Mouse (Mus musculus) heart, embryonic 14.5 days (tissue): Measurements from ENCODE around the gene Sln. TPM values are rescaled to one million over a fixed set of nuclear protein-coding genes. Genes with fewer than 3 reads are reported as not detected.

Source experiments
- ATAC-seq: fragments of 200-750 bp; cut with Nextera tagmentation; 2 replicates; pipeline ENCODE4 v1.8.0; 2017; ENCODE audit warnings: low read depth, moderate TSS enrichment; ENCODE audit not compliant: insufficient number of reproducible peaks, insufficient read depth, low FRiP score
- H3K27ac ChIP-seq, 2 experiments: fragments of 200-500 bp in 1 of 2; fragments of 300-500 bp in 1 of 2; sonication (generic) in 1 of 2; replicated peaks in 1 of 2; 2 replicates each; pipeline ENCODE4 v1.5.1; 2012 to 2014; ENCODE audit warnings: low read depth in 2 of 2, low read length in 2 of 2, control low read depth in 1 of 2, mild to moderate bottlenecking in 1 of 2, mixed read lengths in 1 of 2; ENCODE audit not compliant: control insufficient read depth in 1 of 2, insufficient read depth in 1 of 2
- H3K27me3 ChIP-seq: fragments of 300-500 bp; sonication (generic); 2 replicates; pipeline ENCODE4 v1.6.1; 2014; ENCODE audit warnings: mild to moderate bottlenecking, low read length, control low read depth; ENCODE audit not compliant: control insufficient read depth, insufficient read depth
- H3K36me3 ChIP-seq: fragments of 300-500 bp; sonication (generic); 2 replicates; pipeline ENCODE4 v1.6.1; 2014; ENCODE audit warnings: mild to moderate bottlenecking, control low read depth, low read length, mixed read lengths; ENCODE audit not compliant: control insufficient read depth, insufficient read depth
- H3K4me1 ChIP-seq, 2 experiments: fragments of 200-500 bp in 1 of 2; fragments of 300-500 bp in 1 of 2; sonication (generic) in 1 of 2; 2 replicates each; pipeline ENCODE4 v1.6.1; 2012 to 2014; ENCODE audit warnings: low read length in 2 of 2, control low read depth in 1 of 2, mixed read lengths in 1 of 2; ENCODE audit not compliant: control insufficient read depth in 2 of 2, insufficient read depth in 2 of 2
- H3K4me2 ChIP-seq: fragments of 300-500 bp; sonication (generic); 2 replicates; pipeline ENCODE4 v1.6.1; 2014; ENCODE audit warnings: mild to moderate bottlenecking, low read length
- H3K4me3 ChIP-seq, 2 experiments: fragments of 200-500 bp in 1 of 2; fragments of 300-500 bp in 1 of 2; sonication (generic) in 1 of 2; 2 replicates each; pipeline ENCODE4 v1.5.1; 2012 to 2014; ENCODE audit warnings: low read length in 2 of 2, mild to moderate bottlenecking in 2 of 2, control low read depth in 1 of 2, low read depth in 1 of 2, moderate library complexity in 1 of 2; ENCODE audit not compliant: control insufficient read depth in 1 of 2, insufficient read depth in 1 of 2
- H3K9ac ChIP-seq: fragments of 300-500 bp; sonication (generic); 2 replicates; pipeline ENCODE4 v1.6.1; 2014; ENCODE audit warnings: mild to moderate bottlenecking, low read length
- H3K9me3 ChIP-seq: fragments of 300-500 bp; sonication (generic); 2 replicates; pipeline ENCODE4 v1.6.1; 2016; ENCODE audit warnings: low read length, control low read depth; ENCODE audit not compliant: control insufficient read depth
- WGBS: fragments of 180-500 bp; shearing (Covaris S2); extraction: QIAGEN DNeasy Blood & Tissue Kit; methylation state at CpG from one replicate; pipeline ENCODE4 v1.1.7; 2014; 5-methylcytosine and 5-hydroxymethylcytosine counted together
- polyA plus RNA-seq: library from polyadenylated mRNA; unstranded; fragments of >200 nt; fragmentation: Nextera tagmentation; extraction: Ambion mirVana; gene quantifications from 2 replicates; pipeline ENCODE4 v1.2.1, GENCODE M21; 2014

Sln gene
- polyA plus RNA-seq, 1 experiment from 2014 or later = 193 TPM

GRCm38 (mm10) chr9:53857864-53858263 lies 7.9 kb downstream of the Sln start:
- Histone ChIP-seq H3K9ac (no peak overlapping the region), H3K27me3 (peaks cover 3% of the 10 kb centered on the region; the same call in 1 of the 2 replicates), H3K4me1 (0 out of 4 replicates have a peak, but pooled peaks cover 0 to 7% of the 10 kb centered on the region in 2 experiments), H3K9me3 (no peaks in the 10 kb centered on the region), H3K36me3 (no peaks in the 10 kb centered on the region), H3K27ac (no peak overlapping the region), H3K4me2 (no peak overlapping the region), H3K4me3 (no peak overlapping the region)
- ATAC-seq = no peak
- 16% methylated on average over 5 of the region's 5 CpGs for WGBS

GRCm38 (mm10) chr9:53873239-53873638 lies 23.3 kb downstream of the Sln start:
- no peak overlapping the region for H3K27ac ChIP-seq
- H3K4me2 ChIP-seq = no peak overlapping the region
- no peaks in the 10 kb centered on the region for H3K27me3 ChIP-seq
- no peak overlapping the region for H3K9ac ChIP-seq
- H3K9me3 ChIP-seq = 0 out of 2 replicates have a peak, but pooled peaks cover 3% of the 10 kb centered on the region
- ATAC-seq = no peak
- H3K4me3 ChIP-seq = no peak overlapping the region
- WGBS = 84% methylated on average over 8 of the region's 8 CpGs
- H3K36me3 ChIP-seq = no peaks in the 10 kb centered on the region
- H3K4me1 ChIP-seq = no peaks in the 10 kb centered on the region

DNA sequence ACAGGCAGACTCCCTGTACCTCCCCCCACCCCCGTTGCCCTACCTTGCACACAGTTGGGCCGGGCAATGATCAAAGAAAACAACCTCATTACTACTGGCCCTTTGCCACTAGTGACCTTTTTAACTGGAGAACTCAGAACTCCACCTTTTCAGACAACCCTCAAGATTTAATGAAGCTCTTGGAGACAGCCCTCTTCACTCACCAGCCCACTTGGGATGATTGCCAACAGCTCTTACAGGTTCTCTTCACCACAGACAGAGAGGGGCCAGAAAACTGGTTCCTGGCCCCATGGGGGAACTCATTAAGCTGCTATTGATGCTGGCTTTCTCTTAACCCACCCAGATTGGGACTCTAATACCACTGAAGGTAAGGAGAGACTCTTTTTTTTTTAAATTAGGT lies 27.5 kb downstream of the Sln start:
- ATAC-seq = no peak
- Histone ChIP-seq H3K27me3 (no peaks in the 10 kb centered on the region), H3K27ac (no peak overlapping the region), H3K4me2 (no peak overlapping the region), H3K36me3 (no peaks in the 10 kb centered on the region), H3K4me3 (no peak overlapping the region), H3K4me1 (no peaks in the 10 kb centered on the region), H3K9me3 (no peaks in the 10 kb centered on the region), H3K9ac (no peak overlapping the region)
- whole genome bisulfite sequencing = 37% methylated on average over 2 of the region's 2 CpGs

- Histone ChIP-seq H3K9me3 (no peaks in the 10 kb centered on the region), H3K27ac (no peak overlapping the region), H3K4me1 (no peaks in the 10 kb centered on the region), H3K27me3 (no peaks in the 10 kb centered on the region), H3K36me3 (no peaks in the 10 kb centered on the region), H3K4me2 (no peak overlapping the region), H3K4me3 (no peak overlapping the region), H3K9ac (no peak overlapping the region)
- WGBS = 90% methylated on average over 23 of the region's 23 CpGs
- ATAC-seq = no peak
These were observed 33.8 kb downstream of the Sln start for GRCm38 (mm10) chr9:53883588-53884280.

DNA sequence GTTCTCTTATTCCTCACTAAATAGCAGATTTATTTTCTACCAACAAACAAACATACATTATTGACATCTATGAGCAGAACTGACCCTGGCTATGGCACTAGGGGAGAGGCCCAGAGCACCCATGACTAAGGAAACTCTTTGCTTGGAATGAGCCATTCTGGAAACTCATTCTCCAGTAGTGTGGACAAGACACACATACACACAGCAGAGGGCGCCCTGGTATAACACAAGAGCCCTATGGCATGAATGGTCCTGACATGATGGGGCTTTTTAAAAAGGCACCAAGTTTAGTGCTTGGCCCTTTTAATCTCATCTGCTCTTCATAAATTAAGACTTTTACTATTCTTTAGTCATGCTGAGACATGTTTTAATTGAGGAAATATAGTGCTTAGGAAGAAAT lies 40.1 kb downstream of the Sln start:
- Histone ChIP-seq H3K4me2 (no peak overlapping the region), H3K4me1 (no peaks in the 10 kb centered on the region), H3K4me3 (no peak overlapping the region), H3K9me3 (no peaks in the 10 kb centered on the region), H3K27me3 (no peaks in the 10 kb centered on the region), H3K9ac (no peak overlapping the region), H3K27ac (no peak overlapping the region), H3K36me3 (no peaks in the 10 kb centered on the region)
- ATAC-seq = no peak
- 0% methylated on average over 1 of the region's 1 CpGs for WGBS

DNA sequence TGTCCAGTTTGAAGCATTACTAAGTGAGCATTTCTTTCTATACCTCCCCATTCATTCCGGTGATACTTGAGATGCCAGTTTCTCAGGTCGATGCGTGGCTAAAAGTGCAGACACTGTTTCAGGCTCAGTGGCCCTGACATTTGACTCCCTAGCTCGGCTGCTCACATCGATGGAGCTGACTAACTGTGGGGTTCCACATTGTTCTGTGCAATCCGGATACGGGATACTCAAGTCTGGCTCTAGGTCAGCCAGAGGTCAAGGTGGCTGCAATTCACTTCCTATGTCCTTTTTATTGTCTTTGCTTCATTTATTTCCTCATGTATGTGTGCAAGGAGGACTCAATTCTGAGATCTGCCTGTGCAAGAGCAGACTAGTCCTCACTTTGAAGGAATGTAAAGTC lies 45.9 kb downstream of the Sln start:
- Histone ChIP-seq H3K27me3 (no peaks in the 10 kb centered on the region), H3K4me3 (no peak overlapping the region), H3K9ac (no peak overlapping the region), H3K4me1 (no peaks in the 10 kb centered on the region), H3K36me3 (no peaks in the 10 kb centered on the region), H3K4me2 (no peak overlapping the region), H3K27ac (no peak overlapping the region), H3K9me3 (no peaks in the 10 kb centered on the region)
- WGBS = 75% methylated on average over 7 of the region's 7 CpGs
- no peak for ATAC-seq

DNA sequence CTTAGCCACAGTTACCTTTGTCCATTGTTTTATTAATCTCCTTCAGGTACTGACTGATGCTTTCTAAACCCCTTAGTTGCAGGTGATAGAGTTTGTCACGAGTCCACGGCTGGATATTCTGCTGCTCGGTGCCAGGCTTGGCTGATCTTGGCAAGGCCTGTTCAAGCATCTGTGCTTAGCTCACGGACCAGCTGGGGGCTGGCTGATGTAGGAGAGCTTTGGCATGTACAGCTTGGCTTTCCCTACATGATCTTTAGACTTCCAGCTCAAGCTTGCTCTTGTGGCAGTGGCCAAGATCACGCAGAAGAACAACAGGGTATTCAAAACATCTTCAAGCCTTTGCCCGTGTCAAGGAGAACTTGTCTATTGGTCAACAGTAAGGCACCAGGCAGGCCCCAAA lies 49.9 kb downstream of the Sln start:
- no peaks in the 10 kb centered on the region for H3K27me3 ChIP-seq
- no peak overlapping the region for H3K27ac ChIP-seq
- no peak overlapping the region for H3K4me2 ChIP-seq
- no peak overlapping the region for H3K9ac ChIP-seq
- no peaks in the 10 kb centered on the region for H3K4me1 ChIP-seq
- WGBS = 79% methylated on average over 6 of the region's 6 CpGs
- H3K36me3 ChIP-seq = no peaks in the 10 kb centered on the region
- no peak for ATAC-seq
- no peak overlapping the region for H3K4me3 ChIP-seq
- H3K9me3 ChIP-seq = no peaks in the 10 kb centered on the region
